Mouse (Mus musculus) lung, adult 10 weeks (tissue): ENCODE measurements around the gene Gm7579. TPM values are rescaled to one million over a fixed set of nuclear protein-coding genes. Genes with fewer than 3 reads are reported as not detected.

Experiments used
- polyA plus RNA-seq: library from polyadenylated mRNA; stranded (reverse); fragments of 350-450 nt; fragmentation: Illumina TruSeq; extraction: RNeasy Lipid Tissue Mini Kit (QIAGEN cat#74804); gene quantifications from one replicate; pipeline ENCODE4 v1.2.3, GENCODE M21; 2014; ENCODE audit warnings: low read depth, low replicate concordance; ENCODE audit not compliant: insufficient read depth

Gene Gm7579
- not detected for polyA plus RNA-seq

DNA sequence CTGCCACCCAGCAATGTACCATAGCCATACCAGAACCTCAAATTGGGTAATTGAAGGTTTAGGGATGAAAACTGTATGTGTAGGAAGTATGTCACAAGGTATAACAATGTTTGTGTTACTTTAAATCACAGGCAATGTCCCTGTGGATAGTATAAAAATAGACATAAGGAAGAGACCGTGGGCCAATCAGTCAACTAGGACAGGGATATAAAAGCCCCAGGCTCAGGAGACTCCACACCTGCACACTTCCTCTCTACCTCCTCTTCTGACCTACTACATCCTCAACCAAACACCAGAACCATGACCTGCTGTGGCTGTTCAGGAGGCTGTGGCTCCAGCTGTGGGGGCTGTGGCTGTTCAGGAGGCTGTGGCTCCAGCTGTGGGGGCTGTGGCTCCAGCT, at the start of gene Gm7579:
Gene Gm7579 (plus strand): TSS at position 301 of the 400 bp plus-strand sequence.

DNA sequence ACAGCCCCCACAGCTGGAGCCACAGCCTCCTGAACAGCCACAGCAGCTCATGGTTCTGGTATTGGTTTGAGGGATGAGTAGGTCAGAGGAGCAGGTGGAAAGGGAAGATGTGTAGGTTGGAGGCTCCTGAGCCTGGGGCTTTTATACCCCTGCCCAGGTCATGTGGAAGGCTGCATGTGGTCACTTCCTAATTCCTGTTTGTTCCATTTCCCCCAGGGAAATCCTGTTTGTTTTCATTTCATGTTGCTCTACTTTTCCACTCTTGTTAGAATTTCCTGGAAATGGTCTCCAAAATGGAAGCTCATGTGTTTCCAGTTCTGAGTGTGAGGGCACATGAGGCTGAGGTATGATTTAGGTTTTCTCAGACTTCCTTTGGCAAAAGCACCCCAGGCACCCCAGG, 46.0 kb upstream of the Gm7579 start, which contains the start of gene Gm4553:
Gene Gm4553 (minus strand): TSS at position 101 of the 400 bp plus-strand sequence.

DNA sequence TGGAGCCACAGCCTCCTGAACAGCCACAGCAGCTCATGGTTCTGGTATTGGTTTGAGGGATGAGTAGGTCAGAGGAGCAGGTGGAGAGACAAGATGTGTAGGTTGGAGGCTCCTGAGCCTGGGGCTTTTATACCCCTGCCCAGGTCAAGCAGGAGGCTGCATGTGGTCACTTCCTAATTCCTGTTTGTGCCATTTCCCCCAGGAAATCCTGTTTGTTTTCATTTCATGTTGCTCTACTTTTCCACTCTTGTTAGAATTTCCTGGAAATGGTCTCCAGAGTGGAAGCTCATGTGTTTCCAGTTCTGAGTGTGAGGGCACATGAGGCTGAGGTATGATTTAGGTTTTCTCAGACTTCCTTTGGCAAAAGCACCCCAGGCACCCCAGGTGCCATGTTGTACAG, 35.8 kb upstream of the Gm7579 start, which contains the start of gene Krtap5-2:
Gene Krtap5-2 (minus strand): TSS at position 101 of the 400 bp plus-strand sequence.

DNA sequence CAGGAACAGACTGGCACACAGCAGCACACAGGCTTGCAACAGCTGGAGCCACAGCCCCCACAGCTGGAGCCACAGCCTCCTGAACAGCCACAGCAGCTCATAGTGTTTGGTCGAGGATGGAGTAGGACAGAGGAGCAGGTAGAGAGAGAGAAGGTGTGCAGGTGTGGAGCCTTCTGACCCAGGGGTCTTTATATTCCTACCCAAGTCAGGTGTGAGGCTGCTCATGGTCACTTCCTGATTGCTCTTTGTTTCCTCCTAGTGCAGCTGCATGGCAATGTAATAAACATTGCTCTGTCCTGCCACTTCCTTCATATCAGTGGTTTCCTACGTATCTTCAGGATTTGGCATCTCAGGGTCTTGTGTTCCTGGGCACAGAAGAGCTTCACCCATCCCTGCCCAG, 21.4 kb upstream of the Gm7579 start, which contains the start of gene Gm10153:
Gene Gm10153 (minus strand): TSS at position 101 of the 400 bp plus-strand sequence.

DNA sequence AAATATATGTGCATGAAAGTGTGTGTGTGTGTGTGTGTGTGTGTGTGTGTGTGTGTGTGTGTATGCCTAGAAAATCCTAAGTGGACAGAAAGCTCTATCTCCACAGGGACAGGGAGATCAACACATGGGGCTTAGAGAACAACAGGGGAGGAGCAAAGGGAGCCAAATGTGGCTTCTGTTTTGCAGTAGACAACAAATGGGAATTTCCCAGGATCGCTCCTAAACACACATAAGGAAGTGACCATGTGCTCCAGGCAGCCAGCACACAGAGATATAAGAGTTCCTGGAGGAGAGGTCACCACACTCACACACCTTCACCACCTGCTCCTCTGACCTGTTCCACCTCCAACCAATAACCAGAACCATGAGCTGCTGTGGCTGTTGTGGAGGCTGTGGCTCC, 10.6 kb upstream of the Gm7579 start, which contains the start of gene Krtap5-3:
Gene Krtap5-3 (plus strand): TSS at position 301 of the 400 bp plus-strand sequence.

DNA sequence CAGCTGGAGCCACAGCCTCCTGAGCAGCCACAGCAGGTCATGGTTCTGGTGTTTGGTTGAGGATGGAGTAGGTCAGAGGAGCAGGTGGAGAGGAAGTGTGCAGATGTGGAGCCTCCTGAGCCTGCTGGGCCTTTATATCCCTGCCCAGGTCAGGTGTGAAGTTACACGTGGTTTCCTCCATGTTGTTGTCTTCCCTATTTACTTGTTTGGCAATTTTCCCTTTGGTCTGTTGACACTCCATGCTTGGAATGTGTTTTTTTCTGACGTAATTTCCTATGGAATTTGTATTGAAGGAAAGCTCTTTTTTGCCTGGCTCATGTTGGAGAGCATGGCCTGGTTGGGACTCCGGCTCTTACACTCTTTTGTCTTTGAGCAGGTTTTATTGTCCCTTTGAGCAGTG, 18.2 kb downstream of the Gm7579 start, which contains the start of gene Krtap5-5:
Gene Krtap5-5 (minus strand): TSS at position 101 of the 400 bp plus-strand sequence.

DNA sequence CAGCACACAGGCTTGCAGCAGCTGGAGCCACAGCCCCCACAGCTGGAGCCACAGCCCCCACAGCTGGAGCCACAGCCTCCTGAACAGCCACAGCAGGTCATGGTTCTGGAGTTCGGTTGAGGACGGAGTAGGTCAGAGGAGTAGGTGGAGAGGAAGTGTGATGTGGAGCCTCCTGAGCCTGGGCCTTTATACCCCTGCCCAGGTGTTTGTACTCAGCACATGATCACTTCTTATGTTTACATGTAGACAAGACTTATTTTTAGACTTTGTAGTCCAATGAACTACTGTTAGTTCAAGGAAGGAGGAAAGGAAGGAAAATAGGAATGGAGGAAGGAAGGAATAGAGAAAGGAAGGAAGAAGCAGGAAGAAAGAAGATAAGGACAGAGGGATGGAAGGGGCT, 29.3 kb downstream of the Gm7579 start, which contains the start of gene Gm40460:
Gene Gm40460 (minus strand): TSS at position 101 of the 400 bp plus-strand sequence.

DNA sequence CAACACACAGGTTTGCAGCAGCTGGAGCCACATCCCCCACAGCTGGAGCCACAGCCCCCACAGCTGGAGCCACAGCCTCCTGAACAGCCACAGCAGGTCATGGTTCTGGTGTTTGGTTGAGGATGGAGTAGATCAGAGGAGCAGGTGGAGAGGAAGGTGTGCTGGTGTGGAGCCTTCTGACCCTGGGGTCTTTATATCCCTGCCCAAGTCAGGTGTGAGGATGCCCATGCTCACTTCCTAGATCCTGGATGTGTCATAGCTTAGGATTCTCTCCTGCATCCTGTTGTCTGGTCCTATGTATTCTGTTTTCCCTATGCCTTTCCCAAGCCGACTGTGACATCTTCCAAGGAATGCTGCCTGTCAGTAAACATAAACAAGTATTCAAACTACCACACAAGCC, 46.6 kb downstream of the Gm7579 start, which contains the start of gene Gm2431:
Gene Gm2431 (minus strand): TSS at position 101 of the 400 bp plus-strand sequence.

Other genes starting within 250 kb of the Gm7579 start
- gene Mob2, start 150.8 kb upstream of the Gm7579 start, polyA plus RNA-seq: 60.9 TPM
- gene Dusp8, start 116.0 kb upstream of the Gm7579 start, polyA plus RNA-seq: 10.8 TPM
- gene Gm45618, start 91.1 kb upstream of the Gm7579 start, polyA plus RNA-seq: not detected
- not detected for gene Gm39115, start 75.8 kb upstream of the Gm7579 start, polyA plus RNA-seq
- not detected for gene Gm45337, start 67.3 kb upstream of the Gm7579 start, polyA plus RNA-seq
- gene Gm29735, start 54.7 kb upstream of the Gm7579 start, polyA plus RNA-seq: not detected
- gene Gm4553, start 46.1 kb upstream of the Gm7579 start, polyA plus RNA-seq: not detected
- not detected for gene Krtap5-2, start 35.9 kb upstream of the Gm7579 start, polyA plus RNA-seq
- not detected for gene Gm10153, start 21.5 kb upstream of the Gm7579 start, polyA plus RNA-seq
- gene Krtap5-3, start 10.5 kb upstream of the Gm7579 start, polyA plus RNA-seq: not detected
- gene Krtap5-5, start 18.1 kb downstream of the Gm7579 start, polyA plus RNA-seq: not detected
- not detected for gene Gm40460, start 29.2 kb downstream of the Gm7579 start, polyA plus RNA-seq
- gene Gm2431, start 46.5 kb downstream of the Gm7579 start, polyA plus RNA-seq: not detected
- not detected for gene Gm4559, start 62.5 kb downstream of the Gm7579 start, polyA plus RNA-seq
- not detected for gene Krtap5-1, start 85.3 kb downstream of the Gm7579 start, polyA plus RNA-seq
- gene Krtap5-4, start 91.7 kb downstream of the Gm7579 start, polyA plus RNA-seq: not detected
- 17.5 TPM for gene Ifitm10, start 161.9 kb downstream of the Gm7579 start, polyA plus RNA-seq
- not detected for gene Gm49369, start 170.8 kb downstream of the Gm7579 start, polyA plus RNA-seq
- gene Ctsd, start 176.2 kb downstream of the Gm7579 start, polyA plus RNA-seq: 568 TPM
- not detected for gene Syt8, start 223.0 kb downstream of the Gm7579 start, polyA plus RNA-seq
- gene Tnni2, start 229.9 kb downstream of the Gm7579 start, polyA plus RNA-seq: 10.7 TPM
- 157 TPM for gene Lsp1, start 248.9 kb downstream of the Gm7579 start, polyA plus RNA-seq